Comparison of ENCODE assay signal across 8 mouse cellular contexts in genomic region chr7:25219416-25219750, GRCm38 (mm10). TPM values are rescaled to one million over a fixed set of nuclear protein-coding genes. Genes with fewer than 3 reads are reported as not detected.
DNase-seq lines count a peak whose midpoint lies in the region; ATAC-seq and TF ChIP-seq lines count a peak whose summit lies in the region.

No protein-coding gene starts in this region.

- H3K79me2 ChIP-seq in liver, adult 2 months (ENCODE audit: control insufficient read depth, insufficient read depth, low read length) = peaks cover 24% of the 10 kb centered on the region; the same call in 1 of the 2 replicates

- no peak for TF ChIP-seq POLR2A in liver, adult 2 months (IDR thresholded peaks at IDR 0.05; ENCODE audit: extremely low read depth, insufficient read depth, low read length)

- peak overlapping the region; percentile 70 for H3K4me3 ChIP-seq in liver, adult 2 months (ENCODE audit: insufficient read depth, low read depth, low read length)
- peak overlapping the region; percentile 72 for H3K4me3 ChIP-seq in embryonic facial prominence, embryonic 13.5 days
- peak overlapping the region; percentile 81 for H3K4me3 ChIP-seq in limb, embryonic 10.5 days
- peak overlapping the region; percentile 49 for H3K4me3 ChIP-seq in neural tube, embryonic 12.5 days

- H3K36me3 ChIP-seq in liver, adult 2 months (ENCODE audit: control insufficient read depth, insufficient read depth, low read length) = peaks cover 3% of the 10 kb centered on the region
- peaks cover 14% of the 10 kb centered on the region for H3K36me3 ChIP-seq in embryonic facial prominence, embryonic 13.5 days
- H3K36me3 ChIP-seq in limb, embryonic 10.5 days = peaks cover 26% of the 10 kb centered on the region
- H3K36me3 ChIP-seq in neural tube, embryonic 12.5 days = peaks cover 10% of the 10 kb centered on the region

- H3K4me2 ChIP-seq in embryonic facial prominence, embryonic 13.5 days = peak overlapping the region; percentile 97
- peak overlapping the region; percentile 98 for H3K4me2 ChIP-seq in neural tube, embryonic 12.5 days (replicated peaks)

- DNase-seq in liver, adult 2 months (ENCODE audit: extremely low read depth, low read depth, low spot score) = no peak
- DNase-seq in liver = no peak
- no peak for DNase-seq in limb, embryonic 10.5 days (ENCODE audit: low spot score)
- DNase-seq in embryo, embryonic 11 days = no peak
- DNase-seq in right cerebral cortex, postnatal 25 days = no peak
- no peak for DNase-seq in layer of hippocampus, postnatal 36 days

- peak overlapping the region; percentile 79 for H3K27ac ChIP-seq in liver, adult 2 months (replicated peaks; ENCODE audit: insufficient read depth, low read depth, low read length)
- H3K27ac ChIP-seq in embryonic facial prominence, embryonic 13.5 days = peak overlapping the region; percentile 68; the same call in 1 of the 2 replicates
- H3K27ac ChIP-seq in limb, embryonic 10.5 days = peak overlapping the region; percentile 94
- H3K27ac ChIP-seq in neural tube, embryonic 12.5 days = no peak overlapping the region

- peaks cover 21% of the 10 kb centered on the region for H3K4me1 ChIP-seq in liver, adult 2 months (ENCODE audit: control insufficient read depth, insufficient read depth, low read length)
- H3K4me1 ChIP-seq in embryonic facial prominence, embryonic 13.5 days = peaks cover 30% of the 10 kb centered on the region
- H3K4me1 ChIP-seq in limb, embryonic 10.5 days = peaks cover 44% of the 10 kb centered on the region
- H3K4me1 ChIP-seq in neural tube, embryonic 12.5 days = peaks cover 35% of the 10 kb centered on the region

- H3K27me3 ChIP-seq in liver, adult 2 months (ENCODE audit: control insufficient read depth, insufficient read depth, low read length) = no peaks in the 10 kb centered on the region
- H3K27me3 ChIP-seq in embryonic facial prominence, embryonic 13.5 days = no peaks in the 10 kb centered on the region
- no peaks in the 10 kb centered on the region for H3K27me3 ChIP-seq in limb, embryonic 10.5 days (ENCODE audit: low read depth, poor library complexity, severe bottlenecking)
- no peaks in the 10 kb centered on the region for H3K27me3 ChIP-seq in neural tube, embryonic 12.5 days (replicated peaks)

- WGBS in liver, adult 2 months = 2% methylated on average over 16 of the region's 16 CpGs
- under 1% methylated on average over 16 of the region's 16 CpGs for WGBS in embryonic facial prominence, embryonic 13.5 days
- WGBS in limb, embryonic 10.5 days = under 1% methylated on average over 16 of the region's 16 CpGs
- under 1% methylated on average over 16 of the region's 16 CpGs for WGBS in neural tube, embryonic 12.5 days

- ATAC-seq in embryonic facial prominence, embryonic 13.5 days (ENCODE audit: insufficient number of reproducible peaks, insufficient read depth, low FRiP score, low TSS enrichment, low read depth) = 0 out of 2 replicates have a peak, but pooled peaks have one; percentile 12
- ATAC-seq in neural tube, embryonic 12.5 days (ENCODE audit: low FRiP score, low read depth) = peak; percentile 28

- peak overlapping the region; percentile 78 for H3K9ac ChIP-seq in liver, adult 2 months (ENCODE audit: low read depth, low read length)
- H3K9ac ChIP-seq in embryonic facial prominence, embryonic 13.5 days = peak overlapping the region; percentile 79
- H3K9ac ChIP-seq in neural tube, embryonic 12.5 days = peak overlapping the region; percentile 64

- TF ChIP-seq CTCF in liver, adult 2 months (IDR thresholded peaks at IDR 0.05; ENCODE audit: low read depth, low read length) = no peak

- no peaks in the 10 kb centered on the region for H3K9me3 ChIP-seq in embryonic facial prominence, embryonic 13.5 days
- no peaks in the 10 kb centered on the region for H3K9me3 ChIP-seq in limb, embryonic 10.5 days (replicated peaks)
- H3K9me3 ChIP-seq in neural tube, embryonic 12.5 days = no peaks in the 10 kb centered on the region

RNA-seq across cellular contexts. Expression of gene Dedd2, which starts 1.0 kb away (rescaled TPM):
- total RNA-seq in liver, adult 2 months (2014; rRNA removed) = 20.2 and 24.6 TPM in 2 replicates
- polyA plus RNA-seq in liver, adult 2 months (2012; rRNA removed) = 27.9 and 35.4 TPM in 2 replicates
- polyA plus RNA-seq in embryonic facial prominence, embryonic 13.5 days (2015; fragmentation: Nextera tagmentation; extraction: Ambion mirVana) = 8.7 and 9.9 TPM in 2 replicates
- 10.5 and 11.5 TPM in 2 replicates for polyA plus RNA-seq in limb, embryonic 10.5 days (2016; fragmentation: Nextera tagmentation; extraction: Ambion mirVana)
- 15.5 and 17.7 TPM in 2 replicates for polyA plus RNA-seq in neural tube, embryonic 12.5 days (2016; fragmentation: Nextera tagmentation; extraction: Ambion mirVana)
- total RNA-seq in layer of hippocampus, postnatal 36 days (2021) = 10 to 100 TPM; 26.1 to 28.0 TPM

RNA-seq across cellular contexts. Expression of gene Zfp526, which starts 1.8 kb away (rescaled TPM):
- 2.2 and 2.6 TPM in 2 replicates for total RNA-seq in liver, adult 2 months (2014; rRNA removed)
- polyA plus RNA-seq in liver, adult 2 months (2012; rRNA removed) = 3.4 and 4.7 TPM in 2 replicates
- 2.9 and 3.4 TPM in 2 replicates for polyA plus RNA-seq in embryonic facial prominence, embryonic 13.5 days (2015; fragmentation: Nextera tagmentation; extraction: Ambion mirVana)
- 3.1 and 3.3 TPM in 2 replicates for polyA plus RNA-seq in limb, embryonic 10.5 days (2016; fragmentation: Nextera tagmentation; extraction: Ambion mirVana)
- 2.1 and 2.9 TPM in 2 replicates for polyA plus RNA-seq in neural tube, embryonic 12.5 days (2016; fragmentation: Nextera tagmentation; extraction: Ambion mirVana)
- total RNA-seq in layer of hippocampus, postnatal 36 days (2021) = 10 to 100 TPM; 11.6 to 12.5 TPM

RNA-seq across cellular contexts. Expression of gene Gsk3a, which starts 18.3 kb away (rescaled TPM):
- total RNA-seq in liver, adult 2 months (2014; rRNA removed) = 9.1 and 11.4 TPM in 2 replicates
- 69.3 and 74.5 TPM in 2 replicates for polyA plus RNA-seq in liver, adult 2 months (2012; rRNA removed)
- 11.4 and 14.4 TPM in 2 replicates for polyA plus RNA-seq in embryonic facial prominence, embryonic 13.5 days (2015; fragmentation: Nextera tagmentation; extraction: Ambion mirVana)
- polyA plus RNA-seq in limb, embryonic 10.5 days (2016; fragmentation: Nextera tagmentation; extraction: Ambion mirVana) = 11.7 and 12.0 TPM in 2 replicates
- polyA plus RNA-seq in neural tube, embryonic 12.5 days (2016; fragmentation: Nextera tagmentation; extraction: Ambion mirVana) = 19.1 and 20.3 TPM in 2 replicates
- 100 to 1,000 TPM; 195 to 201 TPM for total RNA-seq in layer of hippocampus, postnatal 36 days (2021)

RNA-seq across cellular contexts. Expression of gene Erf, which starts 31.2 kb away (rescaled TPM):
- 7.4 and 8.8 TPM in 2 replicates for total RNA-seq in liver, adult 2 months (2014; rRNA removed)
- polyA plus RNA-seq in liver, adult 2 months (2012; rRNA removed) = 23.3 and 27.0 TPM in 2 replicates
- 22.2 and 25.3 TPM in 2 replicates for polyA plus RNA-seq in embryonic facial prominence, embryonic 13.5 days (2015; fragmentation: Nextera tagmentation; extraction: Ambion mirVana)
- 14.2 and 16.6 TPM in 2 replicates for polyA plus RNA-seq in limb, embryonic 10.5 days (2016; fragmentation: Nextera tagmentation; extraction: Ambion mirVana)
- 11.9 and 13.1 TPM in 2 replicates for polyA plus RNA-seq in neural tube, embryonic 12.5 days (2016; fragmentation: Nextera tagmentation; extraction: Ambion mirVana)
- total RNA-seq in layer of hippocampus, postnatal 36 days (2021) = 10 to 100 TPM; 34.3 to 35.4 TPM

RNA-seq across cellular contexts. Expression of gene Pou2f2, which starts 39.9 kb away (rescaled TPM):
- 0.34 and 0.37 TPM in 2 replicates for total RNA-seq in liver, adult 2 months (2014; rRNA removed)
- polyA plus RNA-seq in liver, adult 2 months (2012; rRNA removed) = 0.44 and 1.2 TPM in 2 replicates
- 0.91 and 1.3 TPM in 2 replicates for polyA plus RNA-seq in embryonic facial prominence, embryonic 13.5 days (2015; fragmentation: Nextera tagmentation; extraction: Ambion mirVana)
- polyA plus RNA-seq in limb, embryonic 10.5 days (2016; fragmentation: Nextera tagmentation; extraction: Ambion mirVana) = 3.3 and 4.1 TPM in 2 replicates
- 28.1 and 32.6 TPM in 2 replicates for polyA plus RNA-seq in neural tube, embryonic 12.5 days (2016; fragmentation: Nextera tagmentation; extraction: Ambion mirVana)
- total RNA-seq in layer of hippocampus, postnatal 36 days (2021) = 1 to 10 TPM; 9.4 to 9.6 TPM
